Mouse (Mus musculus) spleen, postnatal 36 days (tissue): ENCODE measurements at regions not wholly inside any gene's neighbourhood (a gene's known extent, or its start where the extent isn't known, plus 50 kb on each side); places are given as distances from the start of the nearest gene placed in this dataset.
A peak's percentile ranks its signal among the peaks of the same experiment; 100 is the strongest.

ENCODE experiments used
- DNase-seq, 2 experiments: peaks; one replicate each; pipeline ENCODE4 v3.0.0; 2022; ENCODE audit warnings: low spot score in 2 of 2, mixed read lengths in 1 of 2

DNA sequence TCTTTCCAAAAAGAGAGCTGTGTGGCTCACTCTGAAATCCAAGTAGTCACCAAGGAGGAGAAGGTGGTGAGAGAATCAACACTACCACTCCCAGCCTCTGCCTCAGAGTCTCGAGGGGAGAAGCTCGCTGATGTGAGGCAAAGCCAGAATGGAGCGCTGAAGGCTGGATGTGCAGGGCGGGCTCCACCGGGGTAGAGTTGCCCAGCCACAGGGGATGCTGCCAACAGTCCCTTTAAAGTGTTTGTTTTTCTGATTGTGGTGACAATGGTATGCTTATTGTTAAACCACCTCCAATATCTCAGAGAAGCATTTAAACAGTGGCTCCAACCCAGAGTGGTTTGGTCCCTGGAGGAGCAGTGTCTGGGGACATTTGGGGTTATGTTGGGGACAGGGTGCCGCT lies 110.7 kb upstream of the Ptpn1 start:
- no peak for DNase-seq

DNA sequence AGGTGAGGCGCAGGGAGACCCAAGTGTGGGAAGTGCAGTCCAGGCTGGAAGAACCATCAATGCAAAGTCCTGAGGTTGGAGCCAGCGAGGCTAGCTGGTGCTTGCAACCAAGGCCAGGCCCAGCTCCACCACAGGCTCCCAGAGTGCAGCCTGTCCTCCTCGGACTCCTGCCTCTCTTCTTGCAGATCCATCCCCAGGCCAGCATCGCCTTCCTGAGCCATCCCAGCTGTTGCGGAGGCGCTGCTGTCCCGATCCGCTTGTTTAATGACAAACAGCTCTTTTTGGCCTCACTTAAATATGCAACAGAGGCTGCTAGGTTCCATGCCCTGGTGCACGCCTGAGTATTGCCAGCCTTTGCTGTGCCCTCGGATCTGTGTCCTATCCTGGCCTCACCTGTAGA lies 113.1 kb upstream of the Ptpn1 start:
- DNase-seq, result no peak

DNA sequence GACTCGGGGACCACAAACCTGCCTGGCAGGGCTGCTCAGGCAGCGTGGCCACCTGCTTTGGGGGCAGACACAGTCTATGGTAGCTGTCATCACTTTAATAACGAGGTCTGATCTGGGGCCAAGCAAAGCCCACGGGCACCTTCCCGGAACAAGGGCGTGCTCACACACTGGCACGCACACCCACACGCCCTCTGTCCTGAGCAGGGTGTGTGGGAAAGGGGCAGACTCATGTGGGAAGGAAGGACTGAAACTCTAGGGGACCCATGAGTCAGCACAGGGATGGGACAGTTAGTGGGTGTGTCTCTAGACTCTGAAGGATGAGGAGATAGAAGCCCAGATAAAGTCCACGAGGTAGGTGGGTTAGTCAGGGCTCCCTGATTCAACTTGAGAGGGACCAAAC lies 114.8 kb upstream of the Ptpn1 start:
- DNase-seq, result no peak

DNA sequence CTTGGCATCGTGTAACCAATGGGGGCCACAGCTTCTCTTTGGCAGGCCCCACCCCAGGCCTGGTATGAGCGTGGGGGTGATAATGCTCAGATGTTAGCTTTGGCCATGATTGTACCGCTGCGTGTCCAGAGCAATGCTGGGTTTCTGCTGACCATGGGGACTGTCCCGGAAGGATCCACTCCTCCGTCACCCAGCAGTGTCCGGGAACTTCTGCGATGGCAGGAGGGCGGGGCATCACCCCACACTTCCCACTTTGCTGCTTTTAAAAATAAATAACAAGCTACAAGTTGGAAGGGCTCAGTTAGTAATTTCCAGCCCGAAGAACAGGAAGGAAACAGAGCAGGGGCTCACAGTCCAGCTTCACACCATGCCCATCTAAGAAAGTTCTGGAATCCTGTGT lies 116.7 kb upstream of the Ptpn1 start:
- DNase-seq, result no peak

DNA sequence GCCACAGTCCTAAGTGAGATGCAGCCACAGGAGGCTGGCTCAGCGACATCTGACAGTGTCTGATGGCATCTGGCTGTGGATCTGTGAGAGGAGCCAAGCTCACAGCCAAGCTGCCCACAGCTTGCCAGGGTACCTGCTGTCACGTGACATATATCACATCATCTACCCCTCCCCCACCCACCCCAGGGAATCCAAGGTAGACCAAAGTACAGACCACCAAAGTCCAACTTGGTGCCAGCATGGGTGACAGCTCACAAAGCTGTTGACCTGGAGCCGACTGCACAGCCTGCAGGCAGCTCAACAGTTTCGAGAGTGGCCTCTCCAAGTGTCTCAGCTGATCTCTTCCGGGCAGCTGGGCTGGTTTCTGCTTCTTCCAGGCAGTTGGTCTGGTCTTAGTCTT lies 119.6 kb upstream of the Tmem189 start:
- no peak for DNase-seq

DNA sequence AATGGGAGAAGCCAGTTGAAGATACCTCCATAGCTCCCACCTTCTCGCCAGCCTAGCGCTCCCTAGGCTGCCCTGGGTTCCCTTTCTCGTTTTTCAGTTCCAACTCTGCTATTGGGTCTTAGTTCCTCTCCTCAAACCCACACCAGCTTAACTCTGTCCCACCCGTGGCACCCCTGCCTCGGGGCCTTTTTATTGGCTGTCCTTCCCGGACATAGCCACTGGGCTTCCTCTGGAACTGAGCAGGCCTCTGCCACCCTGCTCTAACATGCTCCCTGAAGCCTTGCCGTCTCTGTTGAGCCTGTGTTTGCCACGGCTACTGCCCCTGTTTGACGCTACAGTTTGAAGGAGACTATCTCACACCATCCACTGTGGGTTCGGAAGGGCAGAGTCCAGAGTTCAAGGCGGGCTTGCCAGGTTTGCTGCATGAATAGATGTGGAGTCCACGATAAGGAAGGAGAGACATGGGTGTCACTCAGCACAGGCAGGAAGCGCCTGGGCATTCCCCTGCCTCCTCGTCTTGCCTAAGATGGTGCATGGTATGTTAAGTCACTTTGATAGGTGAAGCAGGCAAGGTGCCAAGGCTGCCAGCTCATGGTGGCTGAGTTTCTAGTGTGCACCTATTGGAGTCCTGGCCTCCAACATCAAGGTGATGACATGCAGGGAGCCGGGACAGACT lies 116.1 kb upstream of the Tmem189 start:
- peak; percentile 40 to 46 for DNase-seq

DNA sequence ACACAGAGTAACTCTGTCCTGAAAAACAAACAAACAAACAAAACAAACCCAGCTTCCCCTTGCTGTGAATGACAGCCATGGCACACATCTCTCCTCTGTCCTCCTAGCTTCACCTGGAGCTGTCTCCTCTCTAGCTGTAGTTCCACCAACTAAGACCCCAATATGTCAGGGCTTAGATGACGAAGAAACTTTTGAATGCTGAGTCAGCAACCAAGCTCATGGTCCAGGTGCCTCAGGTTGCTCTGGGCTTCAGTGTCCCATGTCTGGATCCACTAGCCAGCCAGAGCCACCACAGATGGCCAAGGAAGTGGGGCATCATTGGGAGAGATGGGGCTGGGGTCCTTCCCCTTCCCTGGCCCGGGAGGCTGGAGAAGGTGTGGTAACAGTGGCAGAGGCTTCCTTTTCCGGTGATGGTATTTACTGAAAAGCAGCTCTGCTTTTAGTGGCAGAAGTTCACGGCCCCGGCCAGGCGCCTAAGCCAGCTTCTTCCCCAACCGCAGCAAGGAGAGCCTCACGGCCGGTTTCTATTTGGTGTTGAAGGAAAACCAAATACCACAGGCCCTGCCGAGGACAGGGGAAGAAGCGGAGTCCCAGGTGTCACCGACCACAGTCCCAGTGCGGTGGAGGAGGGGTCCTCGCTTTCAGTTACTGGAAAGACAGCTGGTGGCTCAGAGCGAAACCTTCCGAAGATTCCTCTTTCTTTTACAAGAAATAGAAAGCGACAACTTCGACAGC lies 115.0 kb upstream of the Tmem189 start:
- peak; percentile 56 to 62 for DNase-seq

DNA sequence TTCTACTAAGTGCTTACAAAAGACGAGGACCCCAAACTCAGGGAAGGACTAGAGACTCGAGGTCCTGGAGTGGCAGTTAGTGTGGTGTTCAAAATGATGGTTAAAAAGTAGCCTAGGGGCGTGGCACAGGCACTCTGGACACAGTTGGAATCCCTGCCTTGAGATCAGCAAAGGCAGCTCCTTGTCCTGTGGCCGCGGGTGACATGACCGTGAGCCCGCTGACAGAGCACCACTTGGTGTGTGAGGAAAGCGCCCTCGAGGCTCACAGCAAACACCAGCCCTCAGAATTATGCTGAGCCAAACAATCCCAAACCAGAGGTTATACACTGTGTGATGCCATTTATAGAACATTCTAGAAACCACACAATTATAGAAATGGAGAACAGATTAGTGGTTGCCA lies 112.9 kb upstream of the Tmem189 start:
- no peak for DNase-seq

DNA sequence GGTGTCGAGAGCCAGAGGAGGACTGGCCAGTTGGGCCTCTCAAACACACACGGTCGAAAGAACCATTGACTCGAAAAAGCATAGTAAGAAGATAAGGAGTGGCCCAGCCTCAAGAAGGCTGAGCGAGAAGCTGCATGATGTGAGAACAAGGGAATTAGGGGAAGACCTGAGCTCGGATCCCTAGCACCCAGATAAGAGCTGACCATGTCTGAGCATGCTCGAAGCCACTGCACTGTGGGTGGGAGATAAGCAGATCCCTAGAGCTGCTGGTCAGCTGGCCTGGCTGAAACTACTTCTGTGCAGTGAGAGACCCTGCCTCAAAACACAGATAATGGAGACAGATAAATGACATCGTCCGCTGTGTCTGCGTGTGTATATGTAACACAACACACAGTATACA lies 111.8 kb upstream of the Tmem189 start:
- no peak for DNase-seq

DNA sequence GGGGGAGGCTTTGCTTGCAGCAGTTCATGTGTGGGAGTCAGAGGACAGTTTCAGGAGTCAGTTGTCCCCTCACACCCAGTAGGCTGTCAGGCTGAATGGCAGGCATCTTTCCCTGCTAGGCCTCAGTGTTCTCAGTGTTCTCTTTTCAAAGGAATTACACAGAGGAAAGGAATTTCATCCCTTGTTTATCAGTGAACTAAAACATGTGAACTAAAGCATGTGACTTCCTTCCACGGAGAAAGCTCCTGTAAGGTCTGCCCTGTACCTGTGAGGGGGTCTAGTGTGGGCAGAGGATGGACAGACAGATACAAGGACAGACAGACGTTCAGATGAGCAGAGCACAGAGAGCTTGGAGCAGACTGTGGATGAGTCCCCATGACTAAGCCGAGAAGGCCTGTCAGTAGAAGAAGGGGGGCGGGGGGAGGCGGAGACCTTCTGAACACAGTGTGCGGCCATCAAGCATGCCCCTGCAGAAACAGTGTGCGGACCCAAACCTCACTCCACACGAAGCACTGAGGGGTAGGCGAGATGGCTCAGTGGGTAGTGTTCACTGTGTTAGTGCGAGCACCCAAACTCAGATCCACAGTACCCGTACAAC lies 111.1 kb upstream of the Tmem189 start:
- no peak for DNase-seq

DNA sequence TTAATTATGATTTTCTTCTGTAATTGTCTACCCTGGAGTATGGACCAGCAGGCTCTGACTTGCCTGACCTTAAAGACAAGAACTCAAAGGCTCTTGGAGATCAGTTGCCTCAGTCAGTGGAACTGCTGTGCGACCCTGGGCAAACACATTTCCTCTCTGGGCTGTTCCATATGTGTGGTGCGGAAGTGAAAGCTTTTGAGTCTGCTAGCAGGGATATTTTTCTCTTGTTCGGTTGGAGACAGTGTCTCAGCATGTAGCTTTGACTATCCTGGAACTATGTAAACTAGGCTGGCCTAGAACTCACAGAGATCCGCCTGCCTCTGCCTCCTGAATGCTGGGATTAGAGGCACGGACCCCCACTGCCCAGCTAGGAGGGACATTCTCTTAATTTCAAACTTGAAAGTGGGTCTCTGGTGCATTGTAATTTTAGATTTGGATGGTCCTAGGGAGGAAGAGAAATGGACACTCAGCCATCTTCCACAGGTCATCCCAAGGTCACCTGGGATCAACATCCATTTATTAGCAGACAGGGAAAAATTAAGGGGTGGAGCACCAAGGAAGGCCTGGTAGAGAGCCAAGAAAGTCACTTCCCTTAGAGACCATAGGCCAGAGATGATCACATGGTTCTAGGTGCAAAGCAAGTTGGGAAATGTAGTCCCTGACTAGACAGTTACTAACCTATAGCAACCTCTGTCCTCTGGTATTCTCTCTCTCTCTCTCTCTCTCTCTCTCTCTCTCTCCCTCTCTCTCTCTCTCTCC lies 110.2 kb upstream of the Tmem189 start:
- peak; percentile 31 to 40 for DNase-seq

DNA sequence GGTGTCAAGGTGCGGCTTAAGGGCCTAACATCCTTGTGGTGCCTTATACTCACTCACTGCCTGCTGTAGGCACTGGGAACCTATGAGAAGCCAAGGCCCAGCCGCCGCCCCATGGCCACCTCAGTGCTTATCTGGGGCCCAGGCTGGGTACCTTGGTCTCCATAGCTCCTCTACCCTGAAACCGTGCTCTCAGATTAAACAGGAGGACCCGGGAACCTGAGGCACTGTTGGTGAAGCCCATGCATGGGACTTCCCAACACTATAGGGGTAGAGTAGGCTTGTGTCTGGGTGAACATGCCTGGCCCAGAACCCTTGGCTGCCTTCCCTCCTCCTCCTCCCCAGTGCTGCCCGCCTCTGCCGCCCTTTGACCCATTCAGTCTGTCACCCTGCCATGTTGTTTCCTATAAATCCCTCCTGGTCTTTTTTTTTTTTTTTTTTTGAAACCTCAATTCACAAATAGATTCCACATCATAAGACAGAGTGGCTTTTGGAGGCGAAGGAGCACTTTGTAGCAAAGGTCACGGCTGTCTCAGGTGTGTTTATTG lies 109.4 kb upstream of the Tmem189 start:
- no peak for DNase-seq

DNA sequence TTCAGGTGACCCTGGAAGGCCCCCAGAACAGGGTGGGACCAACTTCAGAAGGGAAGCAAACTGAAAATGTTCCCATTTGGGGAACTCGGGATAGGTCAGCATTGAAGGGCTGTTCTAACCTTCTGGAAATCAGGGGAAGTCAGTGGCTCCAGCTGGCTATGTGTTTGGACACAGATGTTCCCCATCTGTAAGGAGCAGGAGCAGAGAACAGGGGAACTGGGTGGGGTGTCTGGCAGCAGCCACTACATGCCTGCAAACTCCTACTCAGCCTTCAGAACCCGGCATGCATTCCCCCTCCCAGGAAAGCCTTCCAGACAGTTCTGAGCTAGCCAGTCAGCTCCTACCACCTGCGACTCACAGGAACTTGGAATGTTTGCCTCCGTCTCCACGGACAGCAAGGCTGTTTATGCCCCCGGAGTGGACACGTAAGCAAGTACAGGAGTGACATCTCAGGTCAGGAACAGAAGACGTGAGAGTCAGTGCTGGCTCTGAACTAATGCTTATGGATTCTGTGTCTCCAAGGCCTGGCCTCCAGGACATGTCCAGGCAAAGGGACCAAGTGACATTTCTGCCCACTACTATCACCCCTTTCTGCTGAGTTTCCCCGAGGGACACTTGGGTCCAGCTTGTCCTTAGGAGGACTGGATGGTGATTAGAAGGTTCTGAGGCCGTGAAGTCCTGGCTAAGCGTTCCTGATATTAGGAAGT lies 108.6 kb upstream of the Tmem189 start:
- no peak for DNase-seq

DNA sequence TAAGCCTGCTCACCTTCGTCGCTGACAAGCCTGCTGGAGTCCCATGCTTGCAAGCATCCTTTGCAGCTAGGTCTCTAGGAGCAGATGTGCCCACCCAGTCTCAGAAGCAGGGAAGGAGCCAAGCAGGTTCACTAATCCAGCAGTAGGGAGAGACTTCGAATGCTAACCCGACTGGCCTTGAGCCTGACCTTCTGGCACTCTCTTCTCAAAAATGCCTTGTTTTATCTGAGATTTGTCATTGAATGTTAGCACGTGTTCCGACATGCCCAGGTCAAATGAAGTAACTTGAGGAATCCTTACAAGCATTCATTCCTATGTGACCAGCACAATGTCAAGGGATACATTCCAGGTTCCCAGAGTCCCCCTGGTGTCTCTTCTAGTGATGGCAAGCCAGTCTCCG lies 105.9 kb upstream of the Tmem189 start:
- no peak for DNase-seq

DNA sequence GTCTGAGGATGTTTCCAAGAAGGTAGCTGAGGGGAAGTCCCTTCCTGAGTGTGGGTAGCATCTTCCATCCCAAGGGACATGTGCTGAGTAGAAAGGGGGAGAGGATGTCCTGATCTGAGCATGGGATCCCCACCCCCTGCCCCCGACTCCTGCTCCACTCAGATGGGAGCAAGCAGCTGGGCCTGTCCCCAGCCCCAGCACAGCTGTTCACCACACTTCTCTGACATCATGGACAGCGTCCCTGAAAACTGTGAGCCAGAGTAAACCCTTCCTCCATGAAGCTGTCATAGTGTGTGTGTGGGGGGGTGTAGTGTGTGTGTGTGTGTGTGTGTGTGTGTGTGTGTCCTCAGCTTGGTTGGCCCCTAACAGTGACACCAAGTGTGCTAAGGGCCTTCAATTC lies 104.3 kb upstream of the Tmem189 start:
- no peak for DNase-seq

DNA sequence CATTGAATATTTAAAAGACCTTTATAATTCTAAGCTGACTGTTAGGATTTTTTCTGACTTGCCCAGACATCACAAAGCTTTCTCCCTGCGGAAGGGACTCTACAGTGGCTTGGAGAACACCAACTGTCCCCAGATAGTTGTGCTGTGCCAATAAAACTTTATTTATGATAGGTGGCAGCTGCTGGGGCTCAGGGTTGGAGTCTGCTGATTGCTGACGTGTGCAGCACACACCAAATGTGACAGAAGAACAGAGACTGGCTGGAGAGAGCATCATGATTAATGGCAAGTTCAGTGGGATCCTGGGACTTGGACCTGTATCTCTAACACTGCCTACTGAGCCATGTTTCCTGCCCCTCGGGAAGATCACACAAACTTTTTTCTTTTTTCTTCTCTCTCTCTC lies 103.1 kb upstream of the Tmem189 start:
- no peak for DNase-seq

DNA sequence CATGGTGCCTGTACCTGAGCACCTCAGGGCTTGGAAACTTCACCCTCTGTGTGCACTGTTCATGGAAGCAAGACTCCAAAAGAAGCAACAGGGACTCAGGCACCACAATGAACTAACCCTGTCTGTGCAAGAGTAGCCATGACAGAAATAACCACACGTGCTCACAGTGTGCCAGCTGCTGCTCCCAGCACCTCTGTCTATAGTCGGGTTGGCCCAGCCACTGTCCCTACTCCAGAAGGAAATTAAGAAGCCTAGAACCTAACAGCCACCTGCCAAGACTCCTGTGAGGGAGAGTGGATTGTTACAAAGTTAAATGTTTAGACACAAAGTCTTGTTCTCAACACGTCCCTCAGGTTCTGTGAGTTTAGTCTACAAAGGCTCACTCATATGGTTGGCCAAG lies 102.7 kb upstream of the Tmem189 start:
- no peak for DNase-seq

DNA sequence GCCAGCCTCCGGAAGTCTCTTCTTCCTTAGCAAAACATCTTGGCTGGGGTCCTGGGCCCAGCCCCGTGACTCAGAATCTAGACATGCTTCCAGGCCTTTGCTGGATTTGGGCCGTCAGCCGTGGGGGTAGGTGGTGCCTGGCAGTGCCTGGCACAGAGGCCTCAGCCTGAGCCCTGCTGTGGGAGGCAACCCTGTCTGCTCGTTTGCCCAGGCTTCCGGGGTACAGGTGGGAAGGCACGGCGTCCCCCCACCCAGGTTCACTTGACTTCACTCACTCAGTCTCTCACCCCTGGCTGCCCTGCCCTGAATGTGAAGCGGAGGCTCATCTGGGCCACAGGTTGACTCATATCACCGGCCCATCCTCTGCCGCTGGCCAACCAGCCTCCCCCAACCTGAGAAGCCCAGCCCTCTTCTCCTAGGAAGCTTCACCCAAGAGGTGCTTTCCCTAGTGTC lies 99.9 kb upstream of the Tmem189 start:
- DNase-seq, result no peak

DNA sequence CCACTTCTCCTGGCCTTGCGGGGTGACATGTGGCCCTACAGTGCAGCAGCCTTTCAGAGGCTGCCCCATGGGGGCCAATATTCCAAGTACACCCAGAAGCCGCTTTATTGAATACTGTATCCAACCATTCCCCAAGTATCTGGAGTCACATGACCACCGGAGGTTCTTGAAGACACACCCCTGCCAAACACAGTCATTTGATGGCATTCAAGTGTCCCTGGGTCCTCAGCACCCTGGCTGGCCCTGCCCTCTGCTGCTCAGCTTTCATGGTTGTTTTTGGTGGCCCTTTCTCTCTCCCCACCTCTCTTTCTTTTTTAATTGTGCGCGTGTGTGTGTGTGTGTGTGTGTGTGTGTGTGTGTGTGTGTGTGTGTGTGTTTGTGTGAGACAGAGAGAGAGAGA lies 97.3 kb upstream of the Tmem189 start:
- no peak for DNase-seq

DNA sequence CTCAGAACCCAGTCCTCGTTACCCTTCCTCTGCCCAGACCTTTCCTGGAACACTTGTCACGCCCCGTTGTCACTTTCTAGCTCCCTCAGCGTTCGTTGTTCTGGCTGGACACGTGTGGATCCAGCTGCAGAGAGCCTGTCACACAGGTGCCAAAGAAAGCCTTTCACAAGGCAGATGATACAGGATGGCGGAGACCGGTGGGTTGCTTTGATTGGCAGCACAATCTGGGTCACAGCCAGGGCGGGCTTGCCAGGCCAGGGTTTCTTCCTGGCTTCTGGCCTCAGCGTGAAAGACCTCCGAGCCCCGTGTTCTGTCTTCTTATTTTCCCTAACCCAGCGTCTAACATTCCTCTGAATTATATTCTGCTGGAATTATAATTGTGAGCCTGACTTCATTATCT lies 94.7 kb upstream of the Tmem189 start:
- DNase-seq, result no peak

DNA sequence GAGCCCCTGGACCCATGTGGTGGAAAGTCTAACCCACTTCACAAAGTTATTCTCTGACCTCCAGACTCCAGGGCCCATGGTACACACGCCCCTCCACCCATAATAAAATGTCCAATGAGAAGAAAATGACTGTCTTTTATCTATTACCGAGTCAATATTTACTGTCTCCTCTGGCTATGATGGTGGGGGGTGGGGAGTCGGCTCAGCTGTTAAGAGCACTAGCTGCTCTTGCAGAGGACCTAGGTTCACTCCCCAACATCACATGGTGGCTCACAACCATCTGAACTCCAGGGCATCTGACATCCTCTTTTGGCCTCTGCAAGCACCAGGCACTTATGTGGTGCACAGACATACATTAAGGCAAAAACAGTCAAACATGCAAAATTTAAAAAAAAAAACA lies 93.8 kb upstream of the Tmem189 start:
- DNase-seq, result no peak
